Mouse (Mus musculus) cerebellum, adult 9-10 months (tissue): ENCODE measurements around the gene Ppp2r5e.

Experiments used
- DNase-seq: peaks from one replicate; pipeline ENCODE4 v3.0.0; 2022

Ppp2r5e gene

DNA sequence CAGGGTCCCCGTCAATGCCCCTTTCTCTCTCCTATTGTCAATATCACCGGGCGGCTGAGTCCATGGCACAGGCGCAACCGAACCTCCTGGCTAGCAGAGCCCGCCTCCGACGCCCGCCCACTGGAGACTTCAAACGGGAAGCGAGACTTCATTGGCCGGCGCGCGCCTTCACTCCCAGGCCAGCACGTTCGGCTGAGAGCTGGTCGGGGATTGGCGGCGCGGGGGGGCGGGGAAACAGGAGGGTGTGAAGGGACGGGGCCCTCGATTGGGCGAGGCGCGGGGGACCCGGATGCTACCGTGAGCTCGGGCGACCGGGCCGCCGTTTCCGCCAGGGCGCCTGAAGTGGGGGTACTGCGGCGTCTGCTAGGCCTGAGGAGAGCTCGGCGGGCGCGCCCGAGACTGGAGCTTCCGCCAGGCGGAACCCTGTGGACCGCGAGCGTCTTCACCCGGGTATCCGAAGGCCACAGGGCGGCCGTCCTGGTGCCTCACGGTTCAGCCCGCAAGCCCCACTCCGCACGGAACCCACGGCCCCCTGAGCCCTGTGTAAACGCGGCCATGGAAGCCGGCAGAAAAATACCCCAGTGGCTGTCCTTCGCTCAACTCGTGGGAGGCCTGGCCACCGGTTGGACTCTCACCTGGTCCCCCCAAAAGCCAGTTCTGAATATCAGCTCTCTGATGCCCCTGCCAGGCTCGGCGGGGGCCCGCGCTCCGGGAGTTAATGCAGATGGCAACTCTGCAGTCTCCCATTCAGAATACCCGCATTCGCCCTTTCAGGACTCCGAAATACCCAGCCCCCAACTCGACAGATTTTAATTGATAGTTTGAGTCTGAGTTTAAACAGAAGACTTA lies at the start of gene Ppp2r5e:
TSS of gene Ppp2r5e (minus strand) at position 92 of the 849 bp plus-strand sequence.
- peak; percentile 98 for DNase-seq

DNA sequence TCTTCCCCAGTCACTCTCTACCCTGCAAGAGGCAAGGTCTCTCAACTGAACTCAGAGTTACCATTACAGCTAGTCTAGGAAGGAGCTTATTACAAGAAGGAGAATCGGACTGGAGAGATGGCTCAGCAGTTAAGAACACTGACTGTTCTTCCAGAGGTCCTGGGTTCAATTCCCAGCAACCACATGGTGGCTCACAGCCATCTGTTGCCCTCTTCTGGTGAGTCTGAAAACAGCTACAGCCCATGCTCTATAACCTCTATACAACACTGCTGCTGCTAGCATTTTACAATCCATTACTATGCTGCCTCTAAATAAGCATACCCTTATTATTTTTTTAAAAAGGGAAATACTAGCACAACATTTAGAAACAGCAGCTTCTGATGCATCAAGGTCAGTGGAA lies 49.7 kb upstream of the Ppp2r5e start:
- DNase-seq = no peak

DNA sequence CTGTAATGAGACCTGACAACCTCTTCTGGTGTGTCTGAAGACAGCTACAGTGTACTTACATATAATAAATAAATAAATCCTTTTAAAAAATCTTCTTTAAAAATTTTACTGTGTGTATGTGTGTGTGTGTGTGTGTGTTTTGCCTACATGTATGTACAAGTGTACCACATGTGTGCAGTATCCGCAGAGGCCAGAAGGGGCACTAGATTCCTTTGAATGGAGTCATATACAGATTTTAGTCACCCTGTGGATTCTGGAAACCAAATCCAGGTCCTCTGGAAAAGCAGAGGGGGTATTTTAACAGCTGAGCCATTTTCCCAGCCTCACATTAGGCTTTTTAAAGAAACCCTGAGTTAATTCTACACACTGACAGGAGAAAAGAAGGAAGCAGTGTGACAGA lies 45.7 kb upstream of the Ppp2r5e start:
- DNase-seq = no peak

DNA sequence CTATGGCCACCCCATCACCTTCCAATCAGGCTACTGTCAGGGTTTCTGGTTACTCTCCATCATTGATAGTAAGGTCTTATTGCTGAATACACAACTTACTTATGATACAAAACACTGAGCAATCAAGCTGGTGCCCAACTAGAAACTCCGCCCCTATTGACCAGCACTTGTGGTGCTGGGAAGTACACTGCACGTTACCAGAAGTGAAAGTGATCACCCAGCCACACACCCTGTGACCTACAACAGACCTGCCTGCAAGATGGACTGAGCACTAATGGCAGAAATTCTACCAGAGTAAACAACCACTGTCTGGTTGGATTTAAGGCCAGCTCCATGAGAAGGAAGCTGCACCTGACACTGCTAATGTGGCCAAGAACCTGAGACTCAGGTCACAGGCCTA lies 42.3 kb upstream of the Ppp2r5e start:
- DNase-seq = no peak

DNA sequence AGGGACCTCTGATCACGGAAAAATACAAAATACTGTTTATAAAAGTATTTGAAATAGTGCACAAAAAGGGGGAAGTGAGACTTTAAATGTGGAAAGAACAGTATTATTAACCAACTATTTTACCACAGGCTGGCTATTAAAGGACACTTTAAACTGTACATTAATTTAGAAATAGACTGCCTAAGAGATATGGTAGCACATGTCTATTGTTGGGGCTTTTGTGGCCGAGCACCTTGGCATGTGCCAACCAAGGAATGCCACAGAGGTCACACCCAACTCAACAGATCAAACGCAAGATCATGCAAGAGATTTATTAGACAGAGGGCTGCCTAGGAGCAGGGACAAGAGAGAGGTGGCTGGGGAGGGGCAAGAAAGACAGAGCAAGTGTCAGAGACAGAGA lies 41.1 kb upstream of the Ppp2r5e start:
- DNase-seq = no peak

DNA sequence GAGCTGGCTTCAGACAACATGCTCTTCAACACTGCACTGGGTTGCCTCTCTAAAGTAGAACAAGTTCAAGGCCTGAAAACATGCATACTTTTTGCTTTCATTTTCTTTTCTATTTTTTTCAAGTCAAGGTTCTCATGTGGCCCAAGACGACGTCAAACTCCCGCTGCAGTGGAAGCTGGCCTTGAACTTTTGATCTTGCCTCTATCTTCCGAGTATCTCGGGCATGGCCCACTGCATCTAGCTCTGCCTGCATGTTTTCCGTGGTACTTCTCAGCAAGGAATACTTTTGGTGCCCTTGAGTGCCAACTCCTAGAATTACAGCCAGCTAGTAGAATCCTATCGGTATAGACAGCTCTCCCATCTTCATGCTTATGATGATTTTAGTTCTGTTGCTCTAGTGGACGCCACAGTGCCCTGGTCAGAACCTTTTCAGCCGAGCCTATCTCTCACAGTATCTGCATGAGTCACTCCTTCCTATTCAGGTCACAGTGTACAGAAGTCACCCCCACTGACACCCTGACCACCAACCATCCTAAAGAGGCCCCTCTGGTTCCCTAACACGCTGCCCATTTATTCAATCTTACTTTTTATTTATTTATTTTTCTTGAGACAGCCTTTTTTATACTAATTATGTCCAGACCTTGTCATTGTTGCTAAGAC lies 39.9 kb upstream of the Ppp2r5e start:
- no peak for DNase-seq

DNA sequence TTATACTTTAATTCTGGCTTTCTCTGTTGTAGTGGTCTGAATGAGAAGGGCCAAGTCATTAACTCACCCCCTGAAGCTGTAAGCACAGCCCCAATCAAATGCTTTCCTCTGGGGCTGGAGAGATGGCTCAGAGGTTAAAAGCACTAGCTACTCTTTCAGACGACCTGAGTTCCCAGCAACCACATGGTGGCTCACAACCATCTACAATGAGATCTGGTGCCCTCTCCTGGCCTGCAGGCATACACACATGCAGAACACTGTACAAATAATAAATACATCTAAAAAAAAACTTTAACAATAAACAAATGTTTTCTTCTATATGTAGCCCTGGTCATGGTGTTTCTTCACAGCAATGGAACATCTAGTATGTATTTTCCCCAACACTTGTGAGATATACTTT lies 33.6 kb upstream of the Ppp2r5e start:
- DNase-seq = no peak

DNA sequence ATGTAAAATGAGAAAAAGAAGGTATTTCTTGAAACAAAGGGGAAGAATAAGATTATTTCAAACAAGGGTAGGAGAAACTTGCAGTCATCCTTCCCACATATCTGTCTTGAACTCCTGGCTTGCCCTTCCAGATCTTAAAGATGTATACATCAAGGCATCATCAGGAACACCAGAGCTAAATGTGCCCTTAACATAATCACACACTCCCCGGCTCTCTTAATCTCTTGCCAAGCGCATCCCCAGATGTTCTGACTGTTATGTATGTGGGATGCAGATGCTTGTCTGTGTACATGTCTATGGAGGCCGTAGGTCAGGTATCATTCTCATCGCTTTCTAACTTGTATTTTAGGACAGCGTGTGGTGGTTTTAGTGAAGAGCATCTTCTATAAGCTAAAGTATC lies 27.2 kb upstream of the Ppp2r5e start:
- no peak for DNase-seq

DNA sequence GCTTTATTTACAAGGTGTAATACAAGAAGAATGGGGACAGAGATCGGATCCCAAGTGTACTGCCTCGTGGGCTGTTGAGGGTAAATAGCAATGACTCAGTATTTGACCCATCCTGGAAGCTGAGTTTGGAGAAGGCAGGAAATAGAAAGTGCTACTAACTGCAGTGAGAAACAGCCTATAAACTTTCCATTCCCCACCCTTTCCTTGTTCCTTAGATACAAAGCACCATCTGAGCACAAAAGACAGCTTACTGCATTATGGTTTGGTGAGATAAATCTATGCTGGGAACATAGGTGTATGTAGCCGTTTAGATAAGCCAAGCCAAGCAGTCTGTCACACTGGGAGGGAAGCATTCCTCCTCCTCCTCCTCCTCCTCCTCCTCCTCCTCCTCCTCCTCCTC lies 26.8 kb upstream of the Ppp2r5e start:
- no peak for DNase-seq

DNA sequence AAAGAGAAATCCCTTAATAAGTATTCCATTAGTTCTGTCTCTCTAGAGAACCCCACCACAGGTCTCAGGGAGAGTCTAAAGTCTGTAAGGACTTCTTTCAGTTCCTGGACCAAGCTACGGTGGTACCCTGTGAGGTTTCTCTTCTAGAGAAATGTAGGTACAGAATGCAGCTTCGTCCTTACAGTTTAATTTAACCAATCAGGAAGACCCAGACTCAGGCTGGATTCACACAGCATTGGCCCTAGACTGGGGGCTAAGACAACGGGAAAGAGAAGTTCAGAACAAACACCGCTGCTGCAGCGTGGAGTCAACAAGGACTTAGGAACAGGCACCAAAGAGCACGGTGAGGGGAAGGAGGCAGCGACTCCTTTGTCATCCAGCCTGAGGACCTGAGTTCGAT lies 20.8 kb upstream of the Ppp2r5e start:
- no peak for DNase-seq

DNA sequence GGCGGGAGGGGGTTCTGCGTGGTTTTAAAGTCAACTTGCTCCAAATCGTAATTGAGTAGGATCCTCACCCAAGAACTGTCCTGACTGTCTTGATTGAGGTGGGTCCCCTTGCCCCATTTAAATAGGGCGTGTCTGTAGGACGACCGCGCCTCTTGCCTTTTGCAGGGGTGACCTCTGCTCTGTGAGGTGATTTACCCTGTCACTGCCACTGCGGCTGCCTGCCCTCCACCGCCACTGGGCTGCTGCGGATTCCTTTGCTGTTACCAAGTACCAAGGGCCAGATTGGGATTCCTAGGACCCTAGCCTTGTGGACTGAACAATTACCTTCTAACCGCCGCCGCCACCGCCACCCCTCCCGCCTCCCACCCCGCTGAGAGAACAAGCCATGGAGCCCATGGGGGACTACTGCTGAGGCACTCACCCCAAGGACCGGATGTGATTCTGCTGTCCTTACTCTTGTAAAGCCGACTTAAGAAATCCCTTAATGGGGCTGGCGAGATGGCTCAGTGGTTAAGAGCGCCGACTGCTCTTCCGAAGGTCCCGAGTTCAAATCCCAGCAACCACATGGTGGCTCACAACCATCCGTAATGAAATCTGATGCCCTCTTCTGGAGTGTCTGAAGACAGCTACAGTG lies 20.2 kb upstream of the Ppp2r5e start:
- DNase-seq = no peak

DNA sequence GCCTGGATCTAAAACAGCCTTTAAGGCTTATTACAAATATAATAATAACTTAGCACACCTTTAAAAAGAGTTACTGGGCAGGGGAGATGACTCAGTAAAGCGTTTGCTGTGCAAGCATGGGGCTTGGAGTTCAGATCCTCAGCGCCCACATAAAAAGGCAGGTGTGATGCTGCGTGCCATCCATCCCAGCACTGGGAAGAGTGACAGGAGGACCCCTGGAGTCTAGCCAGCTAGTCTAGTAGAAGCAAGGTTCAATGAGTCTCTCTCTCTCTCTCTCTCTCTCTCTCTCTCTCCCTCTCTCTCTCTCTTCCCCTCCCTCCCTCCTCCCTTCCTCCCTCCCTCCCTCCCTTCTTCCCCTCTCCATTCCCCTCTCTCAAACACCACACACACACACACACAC lies 19.5 kb upstream of the Ppp2r5e start:
- no peak for DNase-seq

DNA sequence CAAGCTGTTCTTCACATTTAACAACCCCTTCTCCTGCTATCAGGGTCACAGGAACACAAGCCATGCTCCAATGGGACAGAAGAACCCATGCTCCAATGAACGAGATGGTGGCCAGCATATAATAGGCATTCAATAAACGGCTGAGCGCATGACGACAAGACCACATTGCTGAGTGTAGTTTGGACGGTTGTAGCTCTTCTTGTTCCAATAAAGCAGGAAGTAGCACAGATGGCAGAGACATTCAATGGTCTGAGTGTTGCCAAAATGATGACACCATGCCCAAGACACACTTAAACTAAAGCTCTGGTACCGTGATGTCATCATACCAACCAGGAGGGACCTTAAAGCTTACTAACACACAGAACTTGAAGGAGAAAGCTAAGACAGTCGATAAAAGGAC lies 16.7 kb upstream of the Ppp2r5e start:
- DNase-seq = peak; percentile 73

DNA sequence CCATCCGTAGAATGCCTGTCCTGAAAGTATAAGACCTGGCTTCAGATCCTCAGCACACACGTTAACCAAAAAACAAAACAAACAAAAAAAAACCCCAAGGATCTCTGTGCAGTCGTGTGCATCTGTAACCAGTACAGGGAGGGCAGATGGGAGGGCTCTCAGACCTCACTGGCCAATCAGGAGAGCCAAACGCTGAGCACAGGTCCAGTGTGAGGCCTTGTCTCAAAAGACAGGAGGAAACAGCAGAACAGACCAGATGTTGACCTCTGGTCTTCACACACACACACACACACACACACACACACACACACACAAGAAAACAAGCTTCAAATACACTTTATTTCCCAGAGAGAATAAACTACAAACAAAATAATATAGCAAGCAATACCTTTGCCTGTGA lies 3.4 kb upstream of the Ppp2r5e start:
- DNase-seq = no peak

DNA sequence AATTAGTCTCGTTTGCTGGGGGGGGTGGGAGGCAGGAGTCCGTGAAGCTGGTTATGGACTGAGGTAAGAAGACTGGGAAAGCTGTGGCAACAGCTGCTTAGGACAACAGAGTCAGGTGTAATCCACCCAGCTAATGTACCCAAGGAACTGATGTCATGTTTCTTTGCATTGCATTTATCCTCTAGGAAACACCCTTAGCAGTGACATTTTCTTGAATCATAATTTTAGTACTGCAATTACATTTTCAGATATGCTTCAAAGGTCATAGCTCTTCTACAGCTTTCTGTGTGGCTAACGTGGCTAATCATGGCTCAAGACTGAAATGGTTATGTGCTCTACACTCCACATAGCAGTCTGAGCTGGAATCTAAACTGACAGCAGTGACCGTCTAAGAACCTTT lies 2.9 kb upstream of the Ppp2r5e start:
- DNase-seq = no peak

DNA sequence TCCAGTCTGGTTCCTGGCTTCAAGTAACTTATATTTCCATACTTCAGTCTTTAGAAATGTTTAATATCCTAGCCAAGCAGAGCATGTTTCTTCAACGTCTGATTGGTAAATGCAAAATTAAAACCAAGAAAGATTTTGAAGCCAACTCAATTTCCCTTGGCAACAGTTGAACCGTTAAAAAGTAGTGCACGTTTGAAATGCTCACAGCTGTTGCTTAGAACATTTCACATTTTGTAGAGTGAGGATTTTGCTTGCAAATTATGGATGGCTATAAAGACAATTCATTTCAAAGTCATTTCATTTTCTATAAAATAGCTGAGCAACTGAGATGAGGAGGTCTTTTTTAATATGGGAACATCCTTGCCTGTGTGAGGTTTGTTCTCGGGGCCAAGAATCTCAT lies 1.7 kb upstream of the Ppp2r5e start:
- no peak for DNase-seq

DNA sequence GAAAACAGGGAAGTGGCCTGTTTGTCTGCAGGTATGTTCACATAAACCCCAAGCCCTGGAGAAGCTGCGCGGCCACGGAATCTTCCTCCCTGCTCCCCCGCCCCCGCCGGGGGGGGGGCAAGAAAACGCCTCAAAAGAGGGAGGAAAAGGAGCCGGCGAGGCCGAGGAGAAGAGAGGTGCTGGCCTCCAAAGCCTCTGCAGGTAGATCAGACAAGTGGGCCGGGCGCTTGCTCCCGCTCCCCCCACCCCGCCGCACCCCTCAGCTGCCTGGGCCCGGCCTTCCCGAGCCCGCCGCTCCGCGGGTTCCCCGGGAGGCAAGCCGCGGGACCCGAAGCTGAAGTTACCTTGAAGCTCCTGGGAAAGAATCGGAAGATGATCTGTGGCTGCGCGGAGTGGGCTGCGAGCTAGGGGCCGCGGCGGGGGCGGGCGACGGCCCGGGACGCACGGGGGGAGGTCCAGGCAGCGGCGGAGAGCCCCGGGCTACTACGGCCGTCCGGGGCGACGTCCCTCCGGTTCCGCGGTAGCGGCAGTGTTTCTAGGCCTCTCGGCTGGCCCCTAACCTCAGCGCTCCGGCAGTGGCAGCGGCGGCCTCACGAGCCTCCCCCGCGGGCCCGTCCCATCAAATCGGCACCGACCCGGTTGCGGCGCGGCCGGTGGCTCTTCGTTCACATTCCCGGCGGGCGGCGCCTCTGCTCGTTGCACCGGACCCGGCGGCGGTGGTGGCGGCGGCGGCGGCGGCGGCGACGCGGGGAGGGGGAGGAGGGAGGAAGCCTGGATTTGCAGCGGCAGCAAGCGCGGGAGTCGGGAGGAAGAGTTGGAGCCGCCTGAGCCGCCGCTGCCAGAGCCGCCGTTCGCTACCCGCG lies 523 bp downstream of the Ppp2r5e start:
- DNase-seq = peak; percentile 57

DNA sequence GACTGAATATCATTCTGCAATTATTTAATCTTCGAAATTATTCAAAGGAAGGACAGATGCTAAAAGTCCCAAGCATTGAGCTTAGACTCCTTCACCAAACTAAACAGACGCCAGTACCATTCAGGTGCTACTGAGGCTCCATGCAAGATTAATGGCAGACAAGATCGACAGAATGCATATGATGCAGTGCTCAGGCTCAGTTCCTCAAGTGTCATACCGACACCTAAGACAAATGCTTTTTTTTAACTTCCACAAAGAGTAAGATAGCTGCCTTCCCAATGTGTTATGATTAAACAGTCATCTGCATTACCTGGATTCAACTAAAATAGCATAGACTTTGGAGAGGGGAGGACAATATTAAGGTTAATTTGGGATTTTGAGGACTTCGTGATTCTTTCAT lies 1.6 kb downstream of the Ppp2r5e start:
- DNase-seq = no peak

DNA sequence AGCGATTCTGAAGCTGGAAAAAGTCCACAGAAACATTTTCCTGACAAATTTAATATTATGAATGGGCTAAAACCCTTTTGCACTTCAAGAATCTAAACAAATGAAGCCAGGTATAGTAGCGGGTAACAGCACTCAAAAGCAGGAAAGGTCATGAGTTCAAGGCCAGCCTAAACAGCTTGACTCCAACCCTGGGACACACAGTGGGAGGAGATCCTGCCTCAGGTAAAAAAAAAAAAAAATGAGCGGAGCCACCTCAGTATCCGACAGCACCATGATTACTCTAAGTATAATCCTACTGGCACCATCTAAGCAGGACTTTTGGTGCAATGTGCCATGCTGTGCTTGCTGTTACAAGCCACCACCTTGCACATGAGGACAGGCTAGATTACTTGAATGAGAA lies 2.2 kb downstream of the Ppp2r5e start:
- DNase-seq = no peak

DNA sequence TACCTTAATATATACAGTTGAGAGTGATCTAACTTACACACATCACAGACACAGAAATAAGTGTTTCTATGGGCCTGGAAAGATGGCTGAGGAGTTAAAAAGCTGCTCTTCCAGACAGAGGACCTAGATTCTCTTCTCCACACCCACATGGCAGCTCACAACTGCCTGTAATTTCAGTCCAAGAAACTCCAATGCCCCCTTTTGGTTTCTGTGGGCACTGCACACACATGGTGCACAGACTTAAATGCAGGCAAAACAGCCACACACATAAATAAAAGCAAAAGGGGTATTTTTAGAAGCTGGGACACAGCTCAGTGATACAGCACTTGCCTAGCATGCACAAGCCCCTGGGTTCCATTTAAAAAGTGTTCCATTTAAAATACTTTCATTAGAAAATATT lies 8.5 kb downstream of the Ppp2r5e start:
- no peak for DNase-seq

DNA sequence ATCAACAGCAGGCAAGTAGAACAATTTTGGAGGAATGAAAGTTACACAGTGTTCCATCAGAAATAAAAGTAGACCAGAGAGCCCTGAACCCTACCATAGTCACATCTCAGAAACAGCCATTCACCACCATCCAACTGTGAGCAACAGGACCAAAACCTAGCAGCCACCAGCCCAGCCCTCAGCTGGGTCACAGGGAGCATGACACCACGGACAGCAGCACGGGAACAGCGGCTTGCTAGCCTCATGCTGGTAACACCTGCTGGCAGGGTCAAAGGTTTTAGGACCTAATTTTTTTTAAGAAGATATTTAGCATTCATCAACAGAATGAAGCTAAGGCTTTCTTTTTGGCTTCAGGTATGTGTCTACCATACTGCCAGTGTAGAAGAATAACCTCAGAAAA lies 12.3 kb downstream of the Ppp2r5e start:
- DNase-seq = no peak

DNA sequence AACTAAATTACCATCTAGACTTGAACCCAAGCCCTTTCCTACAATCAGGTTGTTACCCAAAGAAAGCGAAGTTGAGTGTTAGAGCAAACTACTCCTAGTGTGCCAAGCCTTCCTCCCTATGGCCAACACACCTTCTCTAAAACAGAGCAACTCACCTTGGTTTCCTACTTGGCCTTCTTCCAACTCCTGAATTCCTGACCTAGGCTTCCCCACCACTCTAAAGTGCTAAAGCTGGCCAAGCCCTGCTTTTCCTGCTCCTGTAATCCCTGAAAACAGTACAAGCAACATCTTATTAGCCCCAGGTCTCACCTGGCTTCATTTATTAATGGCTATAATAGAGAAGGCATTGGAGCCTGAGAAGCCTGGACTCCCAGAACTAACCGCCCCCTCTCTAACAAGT lies 17.0 kb downstream of the Ppp2r5e start:
- no peak for DNase-seq

DNA sequence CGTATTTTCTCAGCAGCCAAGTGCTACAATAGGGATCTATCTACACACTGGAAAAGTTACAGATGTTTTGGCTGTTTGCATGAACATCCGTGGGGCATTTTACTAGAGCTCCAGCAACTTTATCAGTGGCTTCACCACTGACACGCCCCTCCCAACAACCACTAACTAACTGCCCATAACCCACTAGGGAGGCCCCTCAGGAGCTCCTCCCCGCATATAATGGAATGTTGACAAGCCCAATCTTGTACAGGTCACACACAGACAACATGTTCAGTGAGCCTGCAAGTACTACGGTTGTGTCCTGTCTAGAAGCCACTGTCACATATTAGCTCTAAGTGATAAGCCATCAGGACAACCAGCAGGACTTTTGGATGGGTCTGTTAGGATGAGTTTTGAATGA lies 18.8 kb downstream of the Ppp2r5e start:
- DNase-seq = no peak
